Mouse (Mus musculus) E14TG2a.4 (cell line): ENCODE measurements around the gene Npw.
A peak's percentile ranks its signal among the peaks of the same experiment; 100 is the strongest.

Source experiments
- H3K27me3 ChIP-seq: 2 replicates; pipeline ENCODE4 v1.6.1; 2014; ENCODE audit warnings: low read length, control low read depth; ENCODE audit not compliant: insufficient read depth
- H3K36me3 ChIP-seq: 2 replicates; pipeline ENCODE4 v1.6.1; 2014; ENCODE audit warnings: low read length, control low read depth; ENCODE audit not compliant: insufficient read depth
- H3K4me1 ChIP-seq: replicated peaks from 2 replicates; pipeline ENCODE4 v1.6.1; 2014; ENCODE audit warnings: low read depth, low read length, control low read depth
- H3K4me3 ChIP-seq: replicated peaks from 2 replicates; pipeline ENCODE4 v1.5.1; 2014; ENCODE audit warnings: mild to moderate bottlenecking, low read length
- H3K9me3 ChIP-seq: 2 replicates; pipeline ENCODE4 v1.6.1; 2014; ENCODE audit warnings: low read length, control low read depth
- CTCF ChIP-seq: conservative IDR thresholded peaks from 2 replicates; pipeline ENCODE4 v1.5.1; 2014; ENCODE audit warnings: low read length
- NANOG ChIP-seq: IDR thresholded peaks from 2 replicates; pipeline ENCODE4 v1.6.1; 2014; ENCODE audit warnings: borderline replicate concordance, low read length, mixed read lengths
- POU5F1 ChIP-seq: IDR thresholded peaks from 2 replicates; pipeline ENCODE4 v1.6.1; 2014; ENCODE audit warnings: low read length, borderline replicate concordance

Npw gene

GRCm38 (mm10) chr17:24648731-24649377 is 9.4 kb downstream of the Npw start:
- H3K4me1 ChIP-seq, result peaks cover 65% of the 10 kb centered on the region
- H3K27me3 ChIP-seq, result peaks cover 50% of the 10 kb centered on the region
- no peaks in the 10 kb centered on the region for H3K9me3 ChIP-seq
- no peaks in the 10 kb centered on the region for H3K36me3 ChIP-seq
- no peak overlapping the region for H3K4me3 ChIP-seq
- no peak for TF ChIP-seq POU5F1
- no peak for TF ChIP-seq NANOG
- TF ChIP-seq CTCF, result no peak

GRCm38 (mm10) chr17:24647493-24647892 is 10.8 kb downstream of the Npw start:
- Histone ChIP-seq H3K4me3 (peak overlapping the region; percentile 0), H3K4me1 (peaks cover 76% of the 10 kb centered on the region), H3K27me3 (peaks cover 42% of the 10 kb centered on the region), H3K9me3 (no peaks in the 10 kb centered on the region), H3K36me3 (peaks cover 7% of the 10 kb centered on the region)
- TF ChIP-seq CTCF (no peak), NANOG (no peak), POU5F1 (no peak)

- no peak for TF ChIP-seq POU5F1
- TF ChIP-seq CTCF, result no peak
- no peak for TF ChIP-seq NANOG
Measured at GRCm38 (mm10) chr17:24646381-24646780, 11.9 kb downstream of the Npw start.

GRCm38 (mm10) chr17:24645916-24646315 is 12.3 kb downstream of the Npw start:
- Histone ChIP-seq H3K4me3 (no peak overlapping the region; the same call in 1 of the 2 replicates), H3K9me3 (no peaks in the 10 kb centered on the region), H3K4me1 (peaks cover 89% of the 10 kb centered on the region), H3K36me3 (peaks cover 17% of the 10 kb centered on the region), H3K27me3 (peaks cover 27% of the 10 kb centered on the region)
- TF ChIP-seq POU5F1 (no peak), CTCF (no peak)

More at GRCm38 (mm10) chr17:24646381-24646780, 11.9 kb downstream of the Npw start:
- Histone ChIP-seq H3K4me1 (peaks cover 87% of the 10 kb centered on the region), H3K9me3 (no peaks in the 10 kb centered on the region), H3K36me3 (peaks cover 17% of the 10 kb centered on the region), H3K4me3 (no peak overlapping the region), H3K27me3 (peaks cover 31% of the 10 kb centered on the region)

- peaks cover 20% of the 10 kb centered on the region for H3K27me3 ChIP-seq
- peak overlapping the region; percentile 41 for H3K4me3 ChIP-seq
- H3K36me3 ChIP-seq, result peaks cover 18% of the 10 kb centered on the region
- H3K9me3 ChIP-seq, result no peaks in the 10 kb centered on the region
- peaks cover 88% of the 10 kb centered on the region for H3K4me1 ChIP-seq
- no peak for TF ChIP-seq POU5F1
- TF ChIP-seq CTCF, result no peak
- TF ChIP-seq NANOG, result no peak
Measured at GRCm38 (mm10) chr17:24644875-24645721, 13.2 kb downstream of the Npw start.

GRCm38 (mm10) chr17:24644030-24644715 is 14.1 kb downstream of the Npw start:
- H3K36me3 ChIP-seq, result peaks cover 27% of the 10 kb centered on the region

GRCm38 (mm10) chr17:24642791-24643343 is 15.4 kb downstream of the Npw start:
- TF ChIP-seq POU5F1 (no peak), CTCF (no peak), NANOG (no peak)
- peaks cover 40% of the 10 kb centered on the region for H3K36me3 ChIP-seq
- H3K9me3 ChIP-seq, result no peaks in the 10 kb centered on the region
- peaks cover 95% of the 10 kb centered on the region for H3K4me1 ChIP-seq
- H3K4me3 ChIP-seq, result no peak overlapping the region
- H3K27me3 ChIP-seq, result no peaks in the 10 kb centered on the region

More at GRCm38 (mm10) chr17:24644030-24644715, 14.1 kb downstream of the Npw start:
- Histone ChIP-seq H3K9me3 (no peaks in the 10 kb centered on the region), H3K27me3 (peaks cover 12% of the 10 kb centered on the region), H3K4me3 (peak overlapping the region; percentile 41), H3K4me1 (peaks cover 93% of the 10 kb centered on the region)
- TF ChIP-seq NANOG (no peak), CTCF (no peak), POU5F1 (no peak)

GRCm38 (mm10) chr17:24641944-24642343 is 16.3 kb downstream of the Npw start:
- Histone ChIP-seq H3K4me3 (peak overlapping the region; percentile 17; the same call in 1 of the 2 replicates), H3K36me3 (peaks cover 47% of the 10 kb centered on the region), H3K4me1 (peaks cover 95% of the 10 kb centered on the region), H3K27me3 (no peaks in the 10 kb centered on the region), H3K9me3 (no peaks in the 10 kb centered on the region)
- no peak for TF ChIP-seq NANOG
- TF ChIP-seq POU5F1, result no peak
- no peak for TF ChIP-seq CTCF
